Mouse (Mus musculus) heart, adult 2 months (tissue): ENCODE results near the gene Ralgps1. TPM values are rescaled to one million over a fixed set of nuclear protein-coding genes. Genes with fewer than 3 reads are reported as not detected.
A peak's percentile ranks its signal among the peaks of the same experiment; 100 is the strongest.

Experiments used
- DNase-seq, 2 experiments: peaks; one replicate each; pipeline ENCODE4 v3.0.0; 2021
- H3K27ac ChIP-seq: fragments of 200-600 bp; 2 replicates; pipeline ENCODE4 v1.8.1; 2022
- H3K27me3 ChIP-seq: fragments of 200-500 bp; 2 replicates; pipeline ENCODE4 v1.6.1; 2012; ENCODE audit warnings: mild to moderate bottlenecking, low read length, inconsistent platforms, mixed read lengths; ENCODE audit not compliant: control insufficient read depth, insufficient read depth
- H3K36me3 ChIP-seq: fragments of 200-500 bp; 2 replicates; pipeline ENCODE4 v1.6.1; 2012; ENCODE audit warnings: low read length, inconsistent platforms; ENCODE audit not compliant: control insufficient read depth, insufficient read depth
- H3K4me1 ChIP-seq: fragments of 200-500 bp; 2 replicates; pipeline ENCODE4 v1.6.1; 2011; ENCODE audit warnings: low read length; ENCODE audit not compliant: control insufficient read depth, insufficient read depth
- H3K4me3 ChIP-seq: fragments of 200-600 bp; 2 replicates; pipeline ENCODE4 v1.8.1; 2022
- H3K79me2 ChIP-seq: fragments of 200-500 bp; replicated peaks from 2 replicates; pipeline ENCODE4 v1.6.1; 2012; ENCODE audit warnings: mild to moderate bottlenecking, inconsistent platforms, low read length, moderate library complexity, mixed read lengths; ENCODE audit not compliant: control insufficient read depth, insufficient read depth
- H3K9ac ChIP-seq: fragments of 200-500 bp; 2 replicates; pipeline ENCODE4 v1.6.1; 2012; ENCODE audit warnings: low read depth, mild to moderate bottlenecking, control low read depth, inconsistent platforms, low read length, mixed read lengths
- CTCF ChIP-seq: fragments of 200-600 bp; IDR thresholded peaks from 2 replicates; pipeline ENCODE4 v1.8.1; 2022; ENCODE audit warnings: antibody characterized with exemption, mild to moderate bottlenecking, moderate library complexity
- EP300 ChIP-seq: fragments of 200-500 bp; IDR thresholded peaks from 2 replicates; pipeline ENCODE4 v1.6.1; 2011; ENCODE audit warnings: low read depth, low read length, control low read depth; ENCODE audit not compliant: insufficient read depth
- POLR2A ChIP-seq: fragments of 200-500 bp; IDR thresholded peaks from 2 replicates; pipeline ENCODE4 v1.6.1; 2011; ENCODE audit warnings: mild to moderate bottlenecking, low read depth, low read length, control low read depth; ENCODE audit not compliant: insufficient read depth
- WGBS: fragments of 180-500 bp; shearing (Covaris S2); methylation state at CpG from one replicate; pipeline ENCODE4 v1.1.7; 2018; 5-methylcytosine and 5-hydroxymethylcytosine counted together
- intact Hi-C: fragments of 180-260 bp; cut with DNase I; formaldehyde crosslinking; loops from one replicate; pipeline ENCODE4 v1.15.1; 2025
- polyA plus RNA-seq: library from polyadenylated mRNA; depleted of rRNA; stranded (reverse); fragments of >200 nt; gene quantifications from 2 replicates; pipeline ENCODE4 v1.2.3, GENCODE M21; 2012
- total RNA-seq, 2 experiments: library from RNA; stranded (reverse); gene quantifications; 2 replicates each; pipeline ENCODE4 v1.2.3; 2021

Ralgps1 gene
- total and polyA plus RNA-seq, 3 experiments = 3.8 to 5.3 (median 4.9) TPM

DNA sequence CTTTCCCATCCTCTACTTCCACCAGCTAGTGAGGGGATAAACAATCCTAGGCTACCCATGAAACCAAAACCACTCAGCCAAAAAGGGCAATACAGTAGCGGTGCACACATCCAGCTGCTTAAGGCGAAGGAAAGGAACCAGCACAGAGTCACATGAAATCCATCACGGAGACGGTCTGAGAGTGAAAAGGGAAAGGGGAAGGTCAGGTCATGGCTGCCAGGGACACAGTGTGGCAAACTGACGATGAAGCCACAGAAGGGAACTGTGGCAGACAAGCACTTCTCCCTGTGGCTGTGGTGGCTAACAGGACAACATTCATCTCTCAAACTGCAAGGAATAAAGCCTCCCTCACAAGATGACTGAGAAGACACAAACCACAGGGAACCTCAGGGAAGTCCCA, 76.2 kb downstream of the Ralgps1 start:
- 84% methylated on average over 5 of the region's 5 CpGs for WGBS
- intact Hi-C loops = no loop called here
- no peak overlapping the region for H3K9ac ChIP-seq
- H3K4me1 ChIP-seq = peaks cover 7% of the 10 kb centered on the region
- H3K4me3 ChIP-seq = no peak overlapping the region
- no peaks in the 10 kb centered on the region; the same call in 1 of the 2 replicates for H3K27me3 ChIP-seq
- H3K36me3 ChIP-seq = no peaks in the 10 kb centered on the region
- DNase-seq = no peak
- no peak for TF ChIP-seq POLR2A
- no peak for TF ChIP-seq EP300
- no peak for TF ChIP-seq CTCF
- no peak overlapping the region for H3K27ac ChIP-seq
- H3K79me2 ChIP-seq = no peaks in the 10 kb centered on the region

DNA sequence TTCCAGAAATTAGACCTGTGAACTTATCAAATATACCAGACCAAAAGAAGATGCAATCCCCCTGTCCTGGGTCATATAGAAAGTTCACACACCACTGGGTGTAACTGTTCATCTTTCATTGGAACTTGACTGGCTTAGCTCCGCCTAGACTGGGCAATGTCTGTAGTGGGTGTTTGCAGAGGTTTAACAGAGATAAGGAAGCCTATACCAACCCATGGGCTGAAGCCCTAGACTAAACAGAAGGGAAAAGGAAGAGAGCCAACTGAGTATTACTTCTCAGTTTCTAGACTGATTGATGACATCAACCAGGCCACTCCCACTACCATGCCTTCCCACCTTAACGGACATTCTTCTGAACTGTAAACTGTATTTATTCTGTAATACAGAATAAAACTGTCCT, 79.2 kb downstream of the Ralgps1 start:
- Histone ChIP-seq H3K4me3 (no peak overlapping the region), H3K36me3 (no peaks in the 10 kb centered on the region), H3K27ac (no peak overlapping the region), H3K4me1 (no peaks in the 10 kb centered on the region), H3K9ac (no peak overlapping the region), H3K27me3 (no peaks in the 10 kb centered on the region), H3K79me2 (no peaks in the 10 kb centered on the region)
- WGBS = 89% methylated on average over 2 of the region's 2 CpGs
- no peak for DNase-seq
- no peak for TF ChIP-seq EP300
- no peak for TF ChIP-seq CTCF
- TF ChIP-seq POLR2A = no peak
- intact Hi-C loops = no loop called here

DNA sequence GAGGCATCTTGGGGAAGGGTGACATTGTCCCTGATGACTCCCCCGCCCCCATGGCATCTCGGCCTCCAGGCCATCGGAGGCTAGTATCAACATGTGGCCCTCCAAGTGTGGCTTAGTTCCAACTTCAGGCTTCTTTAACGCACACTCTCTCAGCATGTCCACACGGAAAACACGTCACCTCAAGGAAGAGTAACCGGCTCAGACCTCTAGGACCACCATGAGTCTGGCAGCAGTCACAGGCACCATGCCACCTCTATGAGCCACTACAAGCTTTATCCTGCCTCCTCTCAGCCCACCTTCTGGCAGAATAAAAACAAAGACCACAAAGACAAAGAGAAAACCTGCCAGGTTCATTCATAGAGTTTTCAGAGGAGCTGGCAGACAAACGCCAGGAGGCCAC, 80.8 kb downstream of the Ralgps1 start:
- Histone ChIP-seq H3K27me3 (no peaks in the 10 kb centered on the region), H3K79me2 (no peaks in the 10 kb centered on the region), H3K9ac (no peak overlapping the region), H3K4me1 (no peaks in the 10 kb centered on the region), H3K27ac (no peak overlapping the region), H3K4me3 (no peak overlapping the region), H3K36me3 (no peaks in the 10 kb centered on the region)
- no peak for TF ChIP-seq POLR2A
- no peak for TF ChIP-seq CTCF
- TF ChIP-seq EP300 = no peak
- WGBS = 82% methylated on average over 8 of the region's 8 CpGs
- intact Hi-C loops = no loop called here
- DNase-seq = no peak

DNA sequence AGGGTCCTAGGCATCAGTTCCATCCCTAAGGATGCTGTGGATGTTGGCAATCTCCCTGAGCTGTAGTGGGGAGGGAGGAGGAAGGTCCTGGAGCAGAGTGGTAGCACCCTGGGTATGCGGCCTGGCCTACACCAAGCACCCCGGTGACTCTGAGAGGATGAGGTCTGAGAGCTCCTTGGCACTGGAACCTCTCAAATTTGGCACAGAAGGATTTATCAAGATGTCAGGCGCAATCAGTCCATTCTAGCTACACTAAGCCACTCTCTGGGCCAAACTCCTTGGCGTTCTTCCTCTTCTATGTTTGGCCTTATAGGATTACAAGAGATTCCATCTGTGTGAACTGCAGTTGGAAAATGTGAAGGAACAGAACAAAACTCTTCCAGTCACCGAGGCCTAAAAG, 82.4 kb downstream of the Ralgps1 start:
- Histone ChIP-seq H3K27ac (no peak overlapping the region), H3K27me3 (no peaks in the 10 kb centered on the region), H3K9ac (no peak overlapping the region), H3K36me3 (no peaks in the 10 kb centered on the region), H3K4me1 (no peaks in the 10 kb centered on the region), H3K4me3 (no peak overlapping the region), H3K79me2 (no peaks in the 10 kb centered on the region)
- TF ChIP-seq POLR2A = no peak
- TF ChIP-seq EP300 = no peak
- WGBS = 83% methylated on average over 5 of the region's 5 CpGs
- no peak for DNase-seq
- intact Hi-C loops = no loop called here

DNA sequence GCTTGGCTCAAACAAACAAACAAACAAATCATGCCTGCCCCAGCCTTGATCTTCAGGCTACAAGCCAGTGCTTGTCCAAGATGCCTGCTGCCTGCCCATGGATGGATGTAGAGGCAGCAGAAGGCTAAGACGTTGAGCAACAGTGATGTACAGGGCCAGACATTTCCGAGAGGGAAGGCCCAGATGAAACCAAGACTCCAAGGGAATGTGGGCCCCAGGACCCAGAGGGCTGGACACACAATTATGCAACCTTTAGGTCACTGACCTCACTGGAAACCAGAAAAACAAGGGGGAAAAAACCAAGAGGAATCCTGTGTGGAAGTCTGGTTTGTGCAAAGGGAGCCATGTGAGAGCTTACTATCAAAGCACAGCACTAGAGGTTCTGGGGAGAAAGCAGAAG, 87.6 kb downstream of the Ralgps1 start:
- Histone ChIP-seq H3K36me3 (no peaks in the 10 kb centered on the region), H3K9ac (no peak overlapping the region), H3K27ac (peak overlapping the region; percentile 65; the same call in 1 of the 2 replicates), H3K4me1 (peaks cover 7% of the 10 kb centered on the region), H3K4me3 (no peak overlapping the region), H3K27me3 (no peaks in the 10 kb centered on the region), H3K79me2 (no peaks in the 10 kb centered on the region)
- intact Hi-C loops = no loop called here
- TF ChIP-seq POLR2A = no peak
- TF ChIP-seq EP300 = 0 out of 2 replicates have a peak, but pooled peaks have one; percentile 49
- TF ChIP-seq CTCF = no peak
- WGBS = 71% methylated on average over 2 of the region's 2 CpGs
- peak; percentile 38 to 57 for DNase-seq

DNA sequence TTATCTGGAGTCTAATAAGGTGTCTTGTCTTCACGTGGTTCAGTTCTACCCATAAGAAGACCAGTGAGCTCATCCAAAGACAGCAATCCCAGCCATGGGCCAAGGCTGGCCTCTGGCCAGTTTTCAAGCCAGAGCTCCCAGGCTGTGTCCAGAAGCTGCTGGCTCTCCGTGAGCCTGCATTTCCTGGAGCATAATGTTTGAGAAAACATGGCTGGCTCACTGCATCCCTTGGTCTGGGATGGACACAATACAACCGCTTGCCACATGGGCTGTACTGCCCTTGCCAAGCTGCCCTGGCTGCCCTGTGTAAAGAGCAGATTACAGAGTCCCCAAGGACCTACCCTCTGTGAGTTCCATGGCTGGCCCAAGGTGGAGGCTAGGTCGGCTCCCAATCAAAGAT, 88.4 kb downstream of the Ralgps1 start:
- Histone ChIP-seq H3K4me1 (peaks cover 7% of the 10 kb centered on the region), H3K27me3 (no peaks in the 10 kb centered on the region), H3K9ac (no peak overlapping the region), H3K36me3 (no peaks in the 10 kb centered on the region), H3K27ac (peak overlapping the region; percentile 65), H3K4me3 (no peak overlapping the region), H3K79me2 (no peaks in the 10 kb centered on the region)
- peak; percentile 73 to 83 for DNase-seq
- TF ChIP-seq CTCF (no peak), POLR2A (no peak), EP300 (no peak)
- intact Hi-C loops = no loop called here
- WGBS = 12% methylated on average over 4 of the region's 4 CpGs
